Mouse (Mus musculus): ENCODE results near the gene Ube2d3.

GRCm38 (mm10) chr3:135407351-135407750, 30.6 kb upstream of the Ube2d3 start:
- no peak for TF ChIP-seq POLR2A (IDR thresholded peaks at IDR 0.05; ENCODE audit: extremely low read depth, insufficient read depth, low read length)
- no peak for TF ChIP-seq CTCF (IDR thresholded peaks at IDR 0.05; ENCODE audit: low read depth, low read length)
